Mouse (Mus musculus): Measurements from ENCODE around the gene Esp16. TPM values are rescaled to one million over a fixed set of nuclear protein-coding genes. Genes with fewer than 3 reads are reported as not detected.

Esp16 gene
- polyA plus RNA-seq (2014; fragmentation: Illumina TruSeq; extraction: RNeasy Lipid Tissue Mini Kit (QIAGEN cat#74804); ENCODE audit: low read depth, low replicate concordance), result not detected

GRCm38 (mm10) chr17:39535842-39536241 lies at the start of gene Esp16:
Gene Esp16, plus strand, starts transcription at chr17:39536142.

Other genes starting within 250 kb of the Esp16 start
- not detected for gene Esp18, start 129.8 kb upstream of the Esp16 start, polyA plus RNA-seq (2014; fragmentation: Illumina TruSeq; extraction: RNeasy Lipid Tissue Mini Kit (QIAGEN cat#74804); ENCODE audit: low read depth, low replicate concordance)
- not detected for gene Esp15, start 104.8 kb downstream of the Esp16 start, polyA plus RNA-seq (2014; fragmentation: Illumina TruSeq; extraction: RNeasy Lipid Tissue Mini Kit (QIAGEN cat#74804); ENCODE audit: low read depth, low replicate concordance)

Data from kidney, adult 10 weeks (tissue).